Mouse (Mus musculus) myocyte (in vitro differentiated cells): Measurements from ENCODE around the gene Mroh8. TPM values are rescaled to one million over a fixed set of nuclear protein-coding genes. Genes with fewer than 3 reads are reported as not detected.
"Not testable (repeated sequence)": the region's sequence is repeated elsewhere in the genome, so short reads cannot be mapped to it uniquely, and the experiment has no call there.

ENCODE experiments used
- H3K27me3 ChIP-seq: one replicate; pipeline ENCODE4 v1.6.1; 2011; ENCODE audit not compliant: control insufficient read depth, insufficient read depth, insufficient read length
- H3K36me3 ChIP-seq: one replicate; pipeline ENCODE4 v1.6.1; 2011; ENCODE audit not compliant: control insufficient read depth, insufficient read depth
- H3K4me2 ChIP-seq: one replicate; pipeline ENCODE4 v1.6.1; 2011; ENCODE audit warnings: low read depth, control low read depth
- H3K4me3 ChIP-seq: one replicate; pipeline ENCODE4 v1.5.1; 2011; ENCODE audit warnings: mild to moderate bottlenecking, control low read depth, moderate library complexity
- H3K79me2 ChIP-seq: one replicate; pipeline ENCODE4 v1.6.1; 2011; ENCODE audit not compliant: control insufficient read depth, insufficient read depth
- H3ac ChIP-seq: one replicate; pipeline ENCODE4 v1.6.1; 2011; ENCODE audit not compliant: control insufficient read depth, insufficient read length
- CEBPB ChIP-seq: IDR thresholded peaks from 2 replicates; pipeline ENCODE4 v1.6.1; 2011; ENCODE audit warnings: mild to moderate bottlenecking, moderate library complexity; ENCODE audit not compliant: poor library complexity, insufficient read depth, severe bottlenecking
- E2F4 ChIP-seq: IDR thresholded peaks from one replicate; pipeline ENCODE4 v1.6.1; 2011; ENCODE audit warnings: mild to moderate bottlenecking, control low read depth, moderate library complexity; ENCODE audit not compliant: insufficient read depth
- MAX ChIP-seq: IDR thresholded peaks from one replicate; pipeline ENCODE4 v1.6.1; 2011; ENCODE audit warnings: low read depth, mild to moderate bottlenecking, control low read depth
- MYOD1 ChIP-seq, 3 experiments: IDR thresholded peaks; one replicate each; pipeline ENCODE4 v1.6.1; 2011; ENCODE audit warnings: control low read depth in 2 of 3, low read depth in 2 of 3, mild to moderate bottlenecking in 2 of 3, moderate library complexity in 1 of 3; ENCODE audit not compliant: insufficient read length in 2 of 3, control insufficient read depth in 1 of 3
- MYOG ChIP-seq, 3 experiments: IDR thresholded peaks; one replicate each; pipeline ENCODE4 v1.6.1; 2011; ENCODE audit warnings: control low read depth in 2 of 3, low read depth in 2 of 3, mild to moderate bottlenecking in 2 of 3; ENCODE audit not compliant: insufficient read length in 2 of 3, control insufficient read depth in 1 of 3, insufficient read depth in 1 of 3
- POLR2A ChIP-seq: IDR thresholded peaks from one replicate; pipeline ENCODE4 v1.6.1; 2011; ENCODE audit warnings: low read depth, mild to moderate bottlenecking, control low read depth, moderate library complexity; ENCODE audit not compliant: insufficient read length
- POLR2AphosphoS2 ChIP-seq: IDR thresholded peaks from one replicate; pipeline ENCODE4 v1.6.1; 2011; ENCODE audit warnings: low read depth, control low read depth; ENCODE audit not compliant: insufficient read length
- REST ChIP-seq: IDR thresholded peaks from one replicate; pipeline ENCODE4 v1.6.1; 2011; ENCODE audit warnings: mild to moderate bottlenecking, control low read depth, moderate library complexity; ENCODE audit not compliant: insufficient read depth, insufficient read length
- SRF ChIP-seq: IDR thresholded peaks from one replicate; pipeline ENCODE4 v1.6.1; 2011; ENCODE audit warnings: low read depth; ENCODE audit not compliant: control insufficient read depth, insufficient read length
- TCF12 ChIP-seq: IDR thresholded peaks from one replicate; pipeline ENCODE4 v1.6.1; 2011; ENCODE audit warnings: mild to moderate bottlenecking, control low read depth; ENCODE audit not compliant: poor library complexity, insufficient read depth, severe bottlenecking
- TCF3 ChIP-seq: IDR thresholded peaks from one replicate; pipeline ENCODE4 v1.6.1; 2011; ENCODE audit warnings: low read depth, control low read depth; ENCODE audit not compliant: insufficient read length
- USF1 ChIP-seq: IDR thresholded peaks from one replicate; pipeline ENCODE4 v1.6.1; 2011; ENCODE audit warnings: low read depth, mild to moderate bottlenecking, control low read depth, moderate library complexity
- polyA plus RNA-seq: library from polyadenylated mRNA; unstranded; fragments of >200 nt; fragmentation: generic; extraction: Trizol; gene quantifications from one replicate; pipeline ENCODE4 v1.2.1, GENCODE M21; 2012; ENCODE audit warnings: missing spikeins

Mroh8 gene
- polyA plus RNA-seq, 1 experiment = 0.10 TPM

GRCm38 (mm10) chr2:157201081-157201830 lies 78.1 kb downstream of the Mroh8 start:
- H3K36me3 ChIP-seq = peaks cover 9% of the 10 kb centered on the region
- H3K27me3 ChIP-seq = no peaks in the 10 kb centered on the region
- H3K4me2 ChIP-seq = peak overlapping the region; percentile 63
- no peak overlapping the region for H3K4me3 ChIP-seq
- TF ChIP-seq MYOG (IDR thresholded peaks at IDR 0.05; ENCODE audit: control insufficient read depth in 1 of 3, insufficient read depth in 1 of 3, insufficient read length in 2 of 3, low read depth in 2 of 3) = no peak
- no peak for TF ChIP-seq SRF
- TF ChIP-seq TCF3 = no peak
- no peak for TF ChIP-seq MAX
- H3ac ChIP-seq = no peak overlapping the region
- H3K79me2 ChIP-seq = peaks cover 9% of the 10 kb centered on the region

GRCm38 (mm10) chr2:157198405-157198804 lies 80.9 kb downstream of the Mroh8 start:
- H3K79me2 ChIP-seq, H3K4me3 ChIP-seq, H3K27me3 ChIP-seq, H3K4me2 ChIP-seq, H3ac ChIP-seq: not testable (repeated sequence)
- peaks cover 23% of the 10 kb centered on the region for H3K36me3 ChIP-seq

- TF ChIP-seq POLR2A = no peak
- no peak for TF ChIP-seq MYOG (IDR thresholded peaks at IDR 0.05; ENCODE audit: control insufficient read depth in 1 of 3, insufficient read depth in 1 of 3, insufficient read length in 2 of 3, low read depth in 2 of 3)
- no peak for TF ChIP-seq REST
- TF ChIP-seq MAX = no peak
- TF ChIP-seq SRF = no peak
- TF ChIP-seq CEBPB = no peak
- TF ChIP-seq TCF3 = no peak
- TF ChIP-seq MYOD1 (IDR thresholded peaks at IDR 0.05; ENCODE audit: control insufficient read depth in 1 of 3, insufficient read length in 2 of 3, low read depth in 2 of 3) = no peak
- no peak for TF ChIP-seq POLR2AphosphoS2
- TF ChIP-seq TCF12 = no peak
- TF ChIP-seq E2F4 = no peak
- no peak for TF ChIP-seq USF1
- Histone ChIP-seq H3ac (no peak overlapping the region), H3K36me3 (peaks cover 52% of the 10 kb centered on the region), H3K4me3 (no peak overlapping the region), H3K27me3 (no peaks in the 10 kb centered on the region), H3K79me2 (no peaks in the 10 kb centered on the region), H3K4me2 (no peak overlapping the region)
Observed at GRCm38 (mm10) chr2:157190651-157191050, 88.7 kb downstream of the Mroh8 start.

- no peak overlapping the region for H3K4me2 ChIP-seq
- no peak overlapping the region for H3K4me3 ChIP-seq
- no peak overlapping the region for H3ac ChIP-seq
- H3K27me3 ChIP-seq = no peaks in the 10 kb centered on the region
- TF ChIP-seq MYOG (IDR thresholded peaks at IDR 0.05; ENCODE audit: control insufficient read depth in 1 of 3, insufficient read depth in 1 of 3, insufficient read length in 2 of 3, low read depth in 2 of 3) = peak in 1 of 3 experiments; percentile 13
- no peak for TF ChIP-seq MAX
- TF ChIP-seq POLR2AphosphoS2 = no peak
- TF ChIP-seq CEBPB = no peak
- no peak for TF ChIP-seq POLR2A
- H3K36me3 ChIP-seq = peaks cover 32% of the 10 kb centered on the region
- H3K79me2 ChIP-seq = no peaks in the 10 kb centered on the region
Observed at GRCm38 (mm10) chr2:157187223-157187622, 92.1 kb downstream of the Mroh8 start.

GRCm38 (mm10) chr2:157186504-157186903 lies 92.8 kb downstream of the Mroh8 start:
- no peak overlapping the region for H3ac ChIP-seq
- H3K79me2 ChIP-seq = no peaks in the 10 kb centered on the region
- no peak overlapping the region for H3K4me2 ChIP-seq
- H3K27me3 ChIP-seq = no peaks in the 10 kb centered on the region
- H3K4me3 ChIP-seq = no peak overlapping the region
- H3K36me3 ChIP-seq = peaks cover 24% of the 10 kb centered on the region
- TF ChIP-seq TCF3 (no peak), CEBPB (no peak), POLR2A (no peak), E2F4 (no peak), TCF12 (no peak), REST (no peak)
